14 mouse cellular contexts compared by ENCODE assay signal in the genomic region with DNA sequence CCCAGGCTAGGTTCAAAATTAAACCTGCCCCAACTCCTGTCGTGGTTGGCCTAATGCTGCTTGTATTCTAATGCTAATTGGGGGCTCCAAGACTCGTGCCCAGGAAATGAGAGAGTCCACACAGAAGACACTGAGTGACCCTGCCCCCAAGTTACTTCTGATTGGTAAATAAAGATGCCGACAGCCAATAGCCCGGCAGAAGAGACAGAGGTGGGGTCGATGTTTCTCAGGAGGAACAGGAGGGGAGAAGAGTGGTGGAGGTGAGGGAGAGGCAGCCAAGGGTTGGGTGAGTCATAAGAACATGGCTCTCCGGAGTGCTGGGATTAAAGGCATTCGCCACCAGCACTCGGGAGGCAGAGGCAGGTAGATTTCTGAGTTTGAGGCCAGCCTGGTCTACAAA. TPM values are rescaled to one million over a fixed set of nuclear protein-coding genes. Genes with fewer than 3 reads are reported as not detected.
DNase-seq lines count a peak whose midpoint lies in the region.
"Had no signal": no experiment of that assay in that cellular context is flagged by ENCODE, and none has a peak within 500 bp of the region (broad histone marks: within the 10 kb centered on the region; RNA-seq: fewer than 3 reads in every experiment).

No protein-coding gene starts in this region.

- DNase-seq in heart, adult 11 months: peak; percentile 83
- DNase-seq in heart, postnatal 14 days: no peak
- DNase-seq in ES-CJ7 (ENCODE audit: low read depth, low spot score) (peak; percentile 56), R1 (ENCODE audit: low read depth, low spot score) (peak; percentile 70)
- DNase-seq in cerebellum, adult 9-11 months: no peak
- no peak for DNase-seq in kidney, adult 9 months
- DNase-seq: adrenal gland, adult 8-10 months; adrenal gland, postnatal 14 days; adrenal gland, postnatal 36 days; cerebellum, adult 11-12 months; cerebellum, adult 2 months; cerebellum, adult 9-10 months; cerebellum, postnatal 14 days; forebrain, postnatal 0 days had no signal

- intact Hi-C loops in heart, postnatal 14 days (cut with DNase I): no loop called here

RNA-seq across cellular contexts. Expression of gene Bicc1, which starts 16.8 kb away (rescaled TPM):
- total RNA-seq in heart, postnatal 14 days (2021): 10 to 100 TPM; 22.1 to 27.9 TPM

Comparison
In these comparisons a context has a peak if more than half of its experiments do, and no peak if none do; other contexts are left out.
1. DNase-seq: peak in heart, adult 11 months (single experiment), ES-CJ7 (single experiment) and R1 (single experiment); none in heart, postnatal 14 days (0 of 2), cerebellum, adult 9-11 months (single experiment) and kidney, adult 9 months (single experiment).